ENCODE assay signal across 24 mouse cellular contexts in the genomic region with DNA sequence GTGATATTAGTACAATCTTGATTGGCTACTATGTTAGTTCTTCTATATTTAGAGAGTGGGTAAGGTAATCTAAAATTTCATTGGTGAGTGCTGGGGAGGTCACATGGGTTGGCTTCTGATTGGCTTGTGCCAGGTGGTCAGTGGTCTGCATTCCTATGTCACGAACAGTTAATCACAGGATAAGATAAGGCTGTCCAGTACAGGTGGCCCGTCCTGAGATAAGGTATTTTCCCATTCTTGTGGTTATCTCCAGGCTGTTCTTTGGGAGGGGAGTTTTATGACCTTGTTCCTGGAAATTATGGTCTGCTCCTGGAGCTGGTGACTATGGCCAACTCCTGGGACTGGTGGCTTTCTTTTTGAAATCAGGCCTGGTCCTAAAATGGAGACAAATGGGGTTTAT.
"Had no signal": no experiment of that assay in that cellular context is flagged by ENCODE, and none has a peak within 500 bp of the region (broad histone marks: within the 10 kb centered on the region; RNA-seq: fewer than 3 reads in every experiment).

No protein-coding gene starts in this region.

- H3K27ac ChIP-seq: hindbrain, postnatal 0 days; kidney, embryonic 15.5 days; limb, embryonic 12.5 days; limb, embryonic 15.5 days; liver, embryonic 14.5 days; lung, embryonic 15.5 days; midbrain, embryonic 12.5 days; midbrain, embryonic 15.5 days; neural tube, embryonic 13.5 days had no signal

- H3K9ac ChIP-seq: kidney, embryonic 15.5 days; limb, embryonic 12.5 days; limb, embryonic 15.5 days; liver, embryonic 14.5 days; liver, postnatal 0 days; lung, embryonic 15.5 days; midbrain, embryonic 12.5 days; midbrain, embryonic 15.5 days; neural tube, embryonic 13.5 days had no signal

- H3K4me3 ChIP-seq: kidney, embryonic 15.5 days; limb, embryonic 12.5 days; limb, embryonic 15.5 days; lung, embryonic 15.5 days; midbrain, embryonic 12.5 days; midbrain, embryonic 15.5 days; neural tube, embryonic 13.5 days had no signal

- H3K9me3 ChIP-seq: kidney, embryonic 15.5 days; limb, embryonic 12.5 days; limb, embryonic 15.5 days; lung, embryonic 15.5 days; midbrain, embryonic 12.5 days; midbrain, embryonic 15.5 days; neural tube, embryonic 13.5 days had no signal

- H3K4me2 ChIP-seq: kidney, embryonic 15.5 days; limb, embryonic 12.5 days; limb, embryonic 15.5 days; liver, embryonic 11.5 days; lung, embryonic 15.5 days; midbrain, embryonic 12.5 days; midbrain, embryonic 15.5 days; neural tube, embryonic 13.5 days had no signal

- H3K36me3 ChIP-seq: kidney, embryonic 15.5 days; limb, embryonic 12.5 days; limb, embryonic 15.5 days; lung, embryonic 15.5 days; midbrain, embryonic 12.5 days; midbrain, embryonic 15.5 days; neural tube, embryonic 13.5 days had no signal

- DNase-seq: kidney, adult 2 months; kidney, postnatal 10 days; kidney, postnatal 36 days; left cerebral cortex, postnatal 4 days; liver, postnatal 0 days; lung, postnatal 10 days; lung, postnatal 36 days; retina, postnatal 1 day; right cerebral cortex, postnatal 25 days; spleen, adult 18-20 months; thymus, adult 18-20 months; thymus, postnatal 14 days; thymus, postnatal 4 days had no signal

- H3K4me1 ChIP-seq: limb, embryonic 15.5 days; lung, embryonic 15.5 days had no signal

- H3K27me3 ChIP-seq: kidney, embryonic 15.5 days; limb, embryonic 12.5 days; limb, embryonic 15.5 days; lung, embryonic 15.5 days; midbrain, embryonic 12.5 days; midbrain, embryonic 15.5 days; neural tube, embryonic 13.5 days had no signal

- ATAC-seq: hindbrain, postnatal 0 days; inflammation-experienced regulatory T-cells, adult 6 months; liver, postnatal 0 days; midbrain, embryonic 15.5 days had no signal
